Mouse (Mus musculus) midbrain, embryonic 14.5 days (tissue): ENCODE measurements around the gene Kcnh6. TPM values are rescaled to one million over a fixed set of nuclear protein-coding genes. Genes with fewer than 3 reads are reported as not detected.

Source experiments
- ATAC-seq: fragments of 200-750 bp; cut with Nextera tagmentation; 2 replicates; pipeline ENCODE4 v1.8.0; 2017; ENCODE audit warnings: moderate number of reproducible peaks, moderate library complexity; ENCODE audit not compliant: low FRiP score, low TSS enrichment
- DNase-seq: peaks from one replicate; pipeline ENCODE4 v3.0.0-alpha.2; 2015
- H3K27ac ChIP-seq: fragments of 300-500 bp; sonication (generic); replicated peaks from 2 replicates; pipeline ENCODE4 v1.5.1; 2014; ENCODE audit warnings: mild to moderate bottlenecking, low read depth, low read length, moderate library complexity
- H3K27me3 ChIP-seq: fragments of 300-500 bp; sonication (generic); 2 replicates; pipeline ENCODE4 v1.6.1; 2014; ENCODE audit warnings: low read length, control low read depth, mixed read lengths; ENCODE audit not compliant: control insufficient read depth, insufficient read depth
- H3K36me3 ChIP-seq: fragments of 300-500 bp; sonication (generic); 2 replicates; pipeline ENCODE4 v1.6.1; 2014; ENCODE audit warnings: low read length, control low read depth; ENCODE audit not compliant: control insufficient read depth, insufficient read depth
- H3K4me1 ChIP-seq: fragments of 300-500 bp; sonication (generic); 2 replicates; pipeline ENCODE4 v1.6.1; 2014; ENCODE audit warnings: mild to moderate bottlenecking, antibody characterized with exemption, low read length, control low read depth; ENCODE audit not compliant: control insufficient read depth, insufficient read depth
- H3K4me2 ChIP-seq: fragments of 300-500 bp; sonication (generic); 2 replicates; pipeline ENCODE4 v1.6.1; 2014; ENCODE audit warnings: mild to moderate bottlenecking, low read length, moderate library complexity
- H3K4me3 ChIP-seq: fragments of 300-500 bp; sonication (generic); replicated peaks from 2 replicates; pipeline ENCODE4 v1.5.1; 2014; ENCODE audit warnings: low read depth, low read length
- H3K9ac ChIP-seq: fragments of 300-500 bp; sonication (generic); replicated peaks from 2 replicates; pipeline ENCODE4 v1.6.1; 2014; ENCODE audit warnings: mild to moderate bottlenecking, low read length, moderate library complexity
- H3K9me3 ChIP-seq: fragments of 300-500 bp; sonication (generic); 2 replicates; pipeline ENCODE4 v1.6.1; 2016; ENCODE audit warnings: low read length, control low read depth, mixed read lengths; ENCODE audit not compliant: control insufficient read depth
- WGBS: fragments of 180-500 bp; shearing (Covaris S2); extraction: QIAGEN DNeasy Blood & Tissue Kit; methylation state at CpG from one replicate; pipeline ENCODE4 v1.1.7; 2014; 5-methylcytosine and 5-hydroxymethylcytosine counted together
- polyA plus RNA-seq: library from polyadenylated mRNA; unstranded; fragments of >200 nt; fragmentation: Nextera tagmentation; extraction: Ambion mirVana; gene quantifications from 2 replicates; pipeline ENCODE4 v1.2.1, GENCODE M21; 2014

Kcnh6 gene
- 1.00 and 1.8 TPM in 2 replicates for polyA plus RNA-seq

GRCm38 (mm10) chr11:106007821-106008220 is at the start of gene Kcnh6:
Kcnh6 (plus strand) TSS chr11:106008124.
- DNase-seq (peak; percentile 62), ATAC-seq (no peak)
- Histone ChIP-seq H3K9me3 (no peaks in the 10 kb centered on the region), H3K4me1 (0 out of 2 replicates have a peak, but pooled peaks cover 7% of the 10 kb centered on the region), H3K27me3 (no peaks in the 10 kb centered on the region), H3K36me3 (no peaks in the 10 kb centered on the region), H3K4me2 (peak within 1 kb of the TSS; percentile 43), H3K27ac (no peak within 1 kb of the TSS), H3K4me3 (no peak within 1 kb of the TSS), H3K9ac (no peak within 1 kb of the TSS)
- under 1% methylated on average over 25 of the region's 25 CpGs for WGBS

- DNase-seq = no peak
- 67% methylated on average over 1 of the region's 1 CpGs for WGBS
- peaks cover 2% of the 10 kb centered on the region; the same call in 1 of the 2 replicates for H3K4me1 ChIP-seq
- H3K36me3 ChIP-seq = no peaks in the 10 kb centered on the region
- H3K9me3 ChIP-seq = no peaks in the 10 kb centered on the region
- no peak overlapping the region for H3K4me3 ChIP-seq
- H3K27ac ChIP-seq = no peak overlapping the region
- H3K27me3 ChIP-seq = no peaks in the 10 kb centered on the region
- ATAC-seq = no peak
- H3K9ac ChIP-seq = no peak overlapping the region
- no peak overlapping the region for H3K4me2 ChIP-seq
These were observed 49.4 kb upstream of the Kcnh6 start for GRCm38 (mm10) chr11:105958566-105958965.

- Histone ChIP-seq H3K27me3 (no peaks in the 10 kb centered on the region), H3K4me3 (no peak overlapping the region), H3K27ac (no peak overlapping the region), H3K4me2 (no peak overlapping the region), H3K36me3 (no peaks in the 10 kb centered on the region), H3K9me3 (no peaks in the 10 kb centered on the region), H3K4me1 (peaks cover 2% of the 10 kb centered on the region; the same call in 1 of the 2 replicates), H3K9ac (no peak overlapping the region)
- WGBS = 54% methylated on average over 17 of the region's 17 CpGs
- no peak for ATAC-seq
- peak; percentile 30 for DNase-seq
These were observed 48.6 kb upstream of the Kcnh6 start for GRCm38 (mm10) chr11:105959355-105959754.

- Histone ChIP-seq H3K4me1 (peaks cover 3% of the 10 kb centered on the region; the same call in 1 of the 2 replicates), H3K9ac (no peak overlapping the region), H3K9me3 (no peaks in the 10 kb centered on the region), H3K27me3 (peaks cover 15% of the 10 kb centered on the region), H3K4me3 (no peak overlapping the region), H3K36me3 (no peaks in the 10 kb centered on the region), H3K27ac (no peak overlapping the region), H3K4me2 (no peak overlapping the region)
- 69% methylated on average over 5 of the region's 5 CpGs for WGBS
- no peak for DNase-seq
- no peak for ATAC-seq
These were observed 43.2 kb upstream of the Kcnh6 start for GRCm38 (mm10) chr11:105964691-105965090.

GRCm38 (mm10) chr11:105966288-105966687 is 41.6 kb upstream of the Kcnh6 start:
- Histone ChIP-seq H3K9ac (no peak overlapping the region), H3K4me3 (no peak overlapping the region), H3K27ac (no peak overlapping the region), H3K4me1 (peaks cover 3% of the 10 kb centered on the region; the same call in 1 of the 2 replicates), H3K36me3 (no peaks in the 10 kb centered on the region), H3K4me2 (no peak overlapping the region), H3K9me3 (no peaks in the 10 kb centered on the region), H3K27me3 (peaks cover 15% of the 10 kb centered on the region)
- ATAC-seq (no peak), DNase-seq (no peak)
- 74% methylated on average over 4 of the region's 4 CpGs for WGBS

- H3K27ac ChIP-seq = no peak within 1 kb of the TSS
- peaks cover 3% of the 10 kb centered on the region; the same call in 1 of the 2 replicates for H3K4me1 ChIP-seq
- no peaks in the 10 kb centered on the region for H3K36me3 ChIP-seq
- peak within 1 kb of the TSS; percentile 69 for H3K9ac ChIP-seq
- ATAC-seq (peak; percentile 64; the same call in 1 of the 2 replicates), DNase-seq (peak; percentile 72)
- H3K9me3 ChIP-seq = no peaks in the 10 kb centered on the region
- under 1% methylated on average over 73 of the region's 76 CpGs for WGBS
- peaks cover 15% of the 10 kb centered on the region for H3K27me3 ChIP-seq
- peak within 1 kb of the TSS; percentile 99 for H3K4me2 ChIP-seq
- H3K4me3 ChIP-seq = peak within 1 kb of the TSS; percentile 61
These were observed 40.0 kb upstream of the Kcnh6 start, which contains the start of gene Ace for GRCm38 (mm10) chr11:105967741-105968574. Ace (plus strand) TSS chr11:105967945.

- H3K4me1 ChIP-seq = peaks cover 3% of the 10 kb centered on the region; the same call in 1 of the 2 replicates
- no peak overlapping the region for H3K9ac ChIP-seq
- H3K27ac ChIP-seq = no peak overlapping the region
- H3K4me3 ChIP-seq = peak overlapping the region; percentile 61; the same call in 1 of the 2 replicates
- ATAC-seq (no peak), DNase-seq (no peak)
- H3K4me2 ChIP-seq = peak overlapping the region; percentile 99
- H3K36me3 ChIP-seq = no peaks in the 10 kb centered on the region
- peaks cover 15% of the 10 kb centered on the region for H3K27me3 ChIP-seq
- 49% methylated on average over 10 of the region's 10 CpGs for WGBS
- H3K9me3 ChIP-seq = no peaks in the 10 kb centered on the region
These were observed 39.0 kb upstream of the Kcnh6 start for GRCm38 (mm10) chr11:105968948-105969347.

GRCm38 (mm10) chr11:105969516-105969915 is 38.4 kb upstream of the Kcnh6 start:
- Histone ChIP-seq H3K36me3 (no peaks in the 10 kb centered on the region), H3K4me3 (no peak overlapping the region), H3K27me3 (peaks cover 15% of the 10 kb centered on the region), H3K27ac (no peak overlapping the region), H3K4me1 (peaks cover 3% of the 10 kb centered on the region; the same call in 1 of the 2 replicates), H3K4me2 (no peak overlapping the region), H3K9me3 (no peaks in the 10 kb centered on the region), H3K9ac (no peak overlapping the region)
- DNase-seq (peak; percentile 51), ATAC-seq (no peak)
- WGBS = 73% methylated on average over 1 of the region's 1 CpGs
